Mouse (Mus musculus) lung, adult 2 months (tissue): ENCODE results near the gene Ccdc151. TPM values are rescaled to one million over a fixed set of nuclear protein-coding genes. Genes with fewer than 3 reads are reported as not detected.

Experiments used
- DNase-seq: peaks from one replicate; pipeline ENCODE4 v3.0.0; 2022
- H3K4me1 ChIP-seq: fragments of 200-500 bp; 2 replicates; pipeline ENCODE4 v1.6.1; 2011; ENCODE audit warnings: low read length; ENCODE audit not compliant: control insufficient read depth, insufficient read depth
- H3K4me3 ChIP-seq: fragments of 200-500 bp; replicated peaks from 2 replicates; pipeline ENCODE3; 2011; ENCODE audit warnings: low read depth, mild to moderate bottlenecking, control low read depth, low read length; ENCODE audit errors: extremely low read depth
- CTCF ChIP-seq: fragments of 200-500 bp; IDR thresholded peaks from 2 replicates; pipeline ENCODE4 v1.5.1; 2011; ENCODE audit warnings: mild to moderate bottlenecking, low read length, control low read depth; ENCODE audit not compliant: insufficient read depth
- POLR2A ChIP-seq: fragments of 200-500 bp; IDR thresholded peaks from 2 replicates; pipeline ENCODE4 v1.6.1; 2011; ENCODE audit warnings: low read depth, mild to moderate bottlenecking, control low read depth, low read length, borderline replicate concordance; ENCODE audit errors: extremely low read depth
- WGBS: fragments of 180-500 bp; shearing (Covaris S2); methylation state at CpG from one replicate; pipeline ENCODE4 v1.1.7; 2018; 5-methylcytosine and 5-hydroxymethylcytosine counted together
- polyA plus RNA-seq: library from polyadenylated mRNA; depleted of rRNA; stranded (reverse); fragments of >200 nt; gene quantifications from 2 replicates; pipeline ENCODE4 v1.2.3, GENCODE M21; 2012

Ccdc151 gene
- polyA plus RNA-seq, 1 experiment = 3.6 TPM

- peak; percentile 18 for DNase-seq
- WGBS = 5% methylated on average over 35 of the region's 35 CpGs
- peaks cover 22% of the 10 kb centered on the region for H3K4me1 ChIP-seq
- H3K4me3 ChIP-seq = peak overlapping the region; percentile 43
- TF ChIP-seq CTCF (no peak), POLR2A (no peak)
Observed at GRCm38 (mm10) chr9:21961366-21961980, 41.0 kb downstream of the Ccdc151 start.

GRCm38 (mm10) chr9:21960558-21961208 lies 41.8 kb downstream of the Ccdc151 start:
- Histone ChIP-seq H3K4me1 (peaks cover 22% of the 10 kb centered on the region), H3K4me3 (no peak overlapping the region)
- peak; percentile 38 for DNase-seq
- TF ChIP-seq CTCF (no peak), POLR2A (no peak)
- 25% methylated on average over 26 of the region's 26 CpGs for WGBS

GRCm38 (mm10) chr9:21960135-21960534 lies 42.3 kb downstream of the Ccdc151 start:
- Histone ChIP-seq H3K4me1 (peaks cover 22% of the 10 kb centered on the region), H3K4me3 (no peak overlapping the region)
- DNase-seq = no peak
- TF ChIP-seq POLR2A = no peak
- no peak for TF ChIP-seq CTCF
- 50% methylated on average over 9 of the region's 9 CpGs for WGBS

- WGBS = 90% methylated on average over 7 of the region's 7 CpGs
- TF ChIP-seq CTCF (no peak), POLR2A (no peak)
- H3K4me1 ChIP-seq = peaks cover 22% of the 10 kb centered on the region
- no peak overlapping the region for H3K4me3 ChIP-seq
- no peak for DNase-seq
Observed at GRCm38 (mm10) chr9:21959244-21959643, 43.2 kb downstream of the Ccdc151 start.

DNA sequence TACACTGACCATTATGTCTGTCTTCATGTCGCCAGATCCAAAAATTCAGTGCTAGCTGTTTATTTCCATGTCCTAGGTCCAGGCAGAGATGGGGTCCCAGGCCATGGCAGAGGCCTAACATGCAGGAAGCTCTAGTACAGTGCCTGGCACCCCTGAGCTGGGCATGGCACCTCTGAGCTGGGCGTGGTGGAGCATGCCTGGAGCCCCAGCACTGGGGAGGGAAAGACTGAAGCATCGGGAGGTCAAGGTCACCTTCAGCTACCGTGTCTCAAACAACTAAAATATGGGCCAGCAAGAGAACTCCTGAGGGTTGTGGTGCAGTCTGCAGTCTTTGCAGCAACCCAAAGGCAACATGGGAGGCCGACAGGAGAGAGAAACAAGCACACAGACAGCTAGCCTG lies 44.1 kb downstream of the Ccdc151 start:
- 77% methylated on average over 5 of the region's 5 CpGs for WGBS
- no peak for DNase-seq
- Histone ChIP-seq H3K4me3 (no peak overlapping the region), H3K4me1 (peaks cover 22% of the 10 kb centered on the region)
- no peak for TF ChIP-seq CTCF
- TF ChIP-seq POLR2A = no peak

- Histone ChIP-seq H3K4me3 (peak within 1 kb of the TSS; percentile 96), H3K4me1 (peaks cover 7% of the 10 kb centered on the region)
- peak; percentile 99 for DNase-seq
- TF ChIP-seq CTCF = no peak
- peak; percentile 66; the same call in 1 of the 2 replicates for TF ChIP-seq POLR2A
- under 1% methylated on average over 54 of the region's 54 CpGs for WGBS
Observed at GRCm38 (mm10) chr9:21955570-21956281, 46.7 kb downstream of the Ccdc151 start, which contains the start of gene Swsap1. Gene Swsap1, plus strand, starts transcription at chr9:21955755.

DNA sequence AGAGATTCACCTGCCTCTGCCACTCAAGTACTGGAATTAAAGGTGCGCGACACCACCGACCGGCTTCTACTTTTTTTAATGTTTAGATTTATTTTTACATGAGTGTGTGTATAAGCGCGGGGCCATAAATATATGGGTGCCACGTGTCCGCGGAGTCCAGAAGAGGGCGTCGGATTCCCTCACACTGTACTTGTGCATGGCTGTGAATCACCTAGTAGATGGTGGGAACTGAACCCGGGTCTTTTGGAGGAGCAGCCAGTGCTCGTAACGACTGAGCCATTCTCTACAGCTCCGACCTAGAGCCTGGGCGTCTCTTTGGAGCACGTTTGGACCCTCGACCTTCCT lies 47.2 kb downstream of the Ccdc151 start:
- H3K4me1 ChIP-seq = peaks cover 1% of the 10 kb centered on the region
- TF ChIP-seq POLR2A = no peak
- 0 out of 2 replicates have a peak, but pooled peaks have one; percentile 25 for TF ChIP-seq CTCF
- 2% methylated on average over 18 of the region's 18 CpGs for WGBS

DNA sequence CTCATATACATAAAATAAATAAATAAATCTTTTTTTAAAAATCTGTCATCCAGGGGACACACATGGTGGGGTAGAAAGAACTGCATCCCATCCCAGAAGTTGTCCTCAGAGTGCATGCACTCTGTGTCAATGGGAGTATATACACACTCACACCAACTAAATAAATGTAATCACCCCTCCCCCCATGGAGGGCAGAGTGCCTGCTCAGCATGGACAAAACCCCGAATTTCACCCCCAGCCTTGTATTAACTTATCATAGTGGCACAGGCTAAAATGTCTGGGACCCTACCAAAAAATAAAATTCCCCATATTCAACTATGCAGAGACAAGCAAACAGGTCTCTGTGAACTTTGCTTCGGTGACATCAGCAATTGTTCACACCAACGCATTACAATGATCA lies 47.8 kb downstream of the Ccdc151 start:
- WGBS = 64% methylated on average over 3 of the region's 3 CpGs
- TF ChIP-seq CTCF (no peak), POLR2A (no peak)
- no peak for DNase-seq
- Histone ChIP-seq H3K4me1 (no peaks in the 10 kb centered on the region), H3K4me3 (no peak overlapping the region)

More for the DNA sequence above, 47.2 kb downstream of the Ccdc151 start:
- no peak for DNase-seq
- peak overlapping the region; percentile 96 for H3K4me3 ChIP-seq

GRCm38 (mm10) chr9:21953600-21953999 lies 48.8 kb downstream of the Ccdc151 start:
- no peak for DNase-seq
- WGBS = 8% methylated on average over 3 of the region's 3 CpGs
- Histone ChIP-seq H3K4me3 (no peak overlapping the region), H3K4me1 (no peaks in the 10 kb centered on the region)
- no peak for TF ChIP-seq POLR2A

- no peak overlapping the region for H3K4me3 ChIP-seq
- TF ChIP-seq CTCF = no peak
- no peak for TF ChIP-seq POLR2A
- 74% methylated on average over 3 of the region's 3 CpGs for WGBS
- no peak for DNase-seq
- no peaks in the 10 kb centered on the region for H3K4me1 ChIP-seq
Observed at GRCm38 (mm10) chr9:21951977-21952376, 50.5 kb downstream of the Ccdc151 start.
